Mouse (Mus musculus): ENCODE data around the gene Tesc.

- no peak for TF ChIP-seq POLR2A (IDR thresholded peaks at IDR 0.05; ENCODE audit: control insufficient read depth, low read depth, low read length)
- TF ChIP-seq CTCF (IDR thresholded peaks at IDR 0.05; ENCODE audit: control insufficient read depth, insufficient read depth, insufficient replicate concordance, low read depth, low read length), result no peak
Observed at GRCm38 (mm10) chr5:117993550-117993949, 34.0 kb upstream of the Tesc start.

Measured in testis, adult 2 months (tissue).